Mouse (Mus musculus): ENCODE measurements around the gene Cybrd1. TPM values are rescaled to one million over a fixed set of nuclear protein-coding genes. Genes with fewer than 3 reads are reported as not detected.

Cybrd1 gene
- polyA plus RNA-seq, 2 experiments = 0.38 to 0.90 TPM

- Histone ChIP-seq H3K27ac (no peak overlapping the region), H3K27me3 (ENCODE audit: control insufficient read depth, insufficient read depth, low read length) (no peaks in the 10 kb centered on the region), H3K9ac (replicated peaks) (no peak overlapping the region), H3K36me3 (replicated peaks; ENCODE audit: control insufficient read depth, insufficient read depth, low read depth) (no peaks in the 10 kb centered on the region), H3K4me1 (replicated peaks; ENCODE audit: control insufficient read depth in 2 of 2, insufficient read depth in 2 of 2, low read length in 1 of 2) (peaks cover 0 to 17% of the 10 kb centered on the region in 2 experiments; a peak in 3 of 4 replicates), H3K9me3 (ENCODE audit: control insufficient read depth, low read length) (no peaks in the 10 kb centered on the region), H3K4me3 (ENCODE audit: insufficient read depth in 1 of 2, low read depth in 2 of 2, low read length in 2 of 2) (no peak overlapping the region), H3K4me2 (ENCODE audit: low read depth) (no peak overlapping the region; the same call in 1 of the 2 replicates)
- TF ChIP-seq CTCF (IDR thresholded peaks at IDR 0.05; ENCODE audit: low read depth) (no peak), EP300 (IDR thresholded peaks at IDR 0.05; ENCODE audit: low read depth) (no peak)
- WGBS (ENCODE audit: insufficient replicate concordance) = 22% methylated on average over 9 of the region's 9 CpGs
- ATAC-seq (ENCODE audit: insufficient read depth) (no peak), DNase-seq (ENCODE audit: low read depth in 3 of 3, low spot score in 3 of 3) (no peak)
These were observed 58.9 kb downstream of the Cybrd1 start for GRCm38 (mm10) chr2:71176329-71177249.

- no peak for DNase-seq (ENCODE audit: low read depth in 3 of 3, low spot score in 3 of 3)
These were observed 59.5 kb downstream of the Cybrd1 start for GRCm38 (mm10) chr2:71177250-71177615.

GRCm38 (mm10) chr2:71177760-71178159 is 60.0 kb downstream of the Cybrd1 start:
- Histone ChIP-seq H3K4me3 (ENCODE audit: insufficient read depth in 1 of 2, low read depth in 2 of 2, low read length in 2 of 2) (no peak overlapping the region), H3K4me1 (replicated peaks; ENCODE audit: control insufficient read depth in 2 of 2, insufficient read depth in 2 of 2, low read length in 1 of 2) (peaks cover 0 to 17% of the 10 kb centered on the region in 2 experiments; a peak in 3 of 4 replicates), H3K36me3 (replicated peaks; ENCODE audit: control insufficient read depth, insufficient read depth, low read depth) (no peaks in the 10 kb centered on the region), H3K9me3 (ENCODE audit: control insufficient read depth, low read length) (no peaks in the 10 kb centered on the region), H3K27ac (no peak overlapping the region), H3K27me3 (ENCODE audit: control insufficient read depth, insufficient read depth, low read length) (no peaks in the 10 kb centered on the region), H3K4me2 (ENCODE audit: low read depth) (no peak overlapping the region), H3K9ac (replicated peaks) (no peak overlapping the region)
- TF ChIP-seq EP300 (IDR thresholded peaks at IDR 0.05; ENCODE audit: low read depth) (no peak), CTCF (IDR thresholded peaks at IDR 0.05; ENCODE audit: low read depth) (peak; percentile 42; the same call in 1 of the 2 replicates)
- DNase-seq (ENCODE audit: low read depth in 3 of 3, low spot score in 3 of 3) (no peak), ATAC-seq (ENCODE audit: insufficient read depth) (no peak)
- 84% methylated on average over 1 of the region's 1 CpGs for WGBS (ENCODE audit: insufficient replicate concordance)

More at GRCm38 (mm10) chr2:71177250-71177615, 59.5 kb downstream of the Cybrd1 start:
- TF ChIP-seq EP300 (IDR thresholded peaks at IDR 0.05; ENCODE audit: low read depth) (no peak), CTCF (IDR thresholded peaks at IDR 0.05; ENCODE audit: low read depth) (no peak)
- H3K36me3 ChIP-seq (replicated peaks; ENCODE audit: control insufficient read depth, insufficient read depth, low read depth) = no peaks in the 10 kb centered on the region
- H3K9me3 ChIP-seq (ENCODE audit: control insufficient read depth, low read length) = no peaks in the 10 kb centered on the region
- no peak for ATAC-seq (ENCODE audit: insufficient read depth)
- H3K4me2 ChIP-seq (ENCODE audit: low read depth) = no peak overlapping the region; the same call in 1 of the 2 replicates
- H3K4me1 ChIP-seq (replicated peaks; ENCODE audit: control insufficient read depth in 2 of 2, insufficient read depth in 2 of 2, low read length in 1 of 2) = peaks cover 0 to 17% of the 10 kb centered on the region in 2 experiments; a peak in 3 of 4 replicates
- WGBS (ENCODE audit: insufficient replicate concordance) = 22% methylated on average over 1 of the region's 1 CpGs
- no peak overlapping the region for H3K27ac ChIP-seq
- no peak overlapping the region for H3K9ac ChIP-seq (replicated peaks)
- H3K4me3 ChIP-seq (ENCODE audit: insufficient read depth in 1 of 2, low read depth in 2 of 2, low read length in 2 of 2) = no peak overlapping the region
- no peaks in the 10 kb centered on the region for H3K27me3 ChIP-seq (ENCODE audit: control insufficient read depth, insufficient read depth, low read length)

GRCm38 (mm10) chr2:71179716-71180115 is 62.0 kb downstream of the Cybrd1 start:
- no peak overlapping the region for H3K27ac ChIP-seq
- TF ChIP-seq EP300 (IDR thresholded peaks at IDR 0.05; ENCODE audit: low read depth) (no peak), CTCF (IDR thresholded peaks at IDR 0.05; ENCODE audit: low read depth) (no peak)
- no peaks in the 10 kb centered on the region for H3K27me3 ChIP-seq (ENCODE audit: control insufficient read depth, insufficient read depth, low read length)
- DNase-seq (ENCODE audit: low read depth in 3 of 3, low spot score in 3 of 3) (no peak), ATAC-seq (ENCODE audit: insufficient read depth) (no peak)
- no peak overlapping the region for H3K4me3 ChIP-seq (ENCODE audit: insufficient read depth in 1 of 2, low read depth in 2 of 2, low read length in 2 of 2)
- H3K36me3 ChIP-seq (replicated peaks; ENCODE audit: control insufficient read depth, insufficient read depth, low read depth) = no peaks in the 10 kb centered on the region
- 69% methylated on average over 10 of the region's 10 CpGs for WGBS (ENCODE audit: insufficient replicate concordance)
- peaks cover 0 to 6% of the 10 kb centered on the region in 2 experiments; a peak in 3 of 4 replicates for H3K4me1 ChIP-seq (replicated peaks; ENCODE audit: control insufficient read depth in 2 of 2, insufficient read depth in 2 of 2, low read length in 1 of 2)
- no peak overlapping the region for H3K9ac ChIP-seq (replicated peaks)
- H3K4me2 ChIP-seq (ENCODE audit: low read depth) = no peak overlapping the region
- no peaks in the 10 kb centered on the region for H3K9me3 ChIP-seq (ENCODE audit: control insufficient read depth, low read length)

- no peak overlapping the region for H3K4me2 ChIP-seq (ENCODE audit: low read depth)
- DNase-seq (ENCODE audit: low read depth in 3 of 3, low spot score in 3 of 3) = no peak
- 55% methylated on average over 8 of the region's 8 CpGs for WGBS (ENCODE audit: insufficient replicate concordance)
- no peak for TF ChIP-seq EP300 (IDR thresholded peaks at IDR 0.05; ENCODE audit: low read depth)
- no peak for TF ChIP-seq CTCF (IDR thresholded peaks at IDR 0.05; ENCODE audit: low read depth)
- no peaks in the 10 kb centered on the region for H3K9me3 ChIP-seq (ENCODE audit: control insufficient read depth, low read length)
- H3K9ac ChIP-seq (replicated peaks) = no peak overlapping the region
- ATAC-seq (ENCODE audit: insufficient read depth) = no peak
- no peak overlapping the region for H3K4me3 ChIP-seq (ENCODE audit: insufficient read depth in 1 of 2, low read depth in 2 of 2, low read length in 2 of 2)
- H3K4me1 ChIP-seq (replicated peaks; ENCODE audit: control insufficient read depth in 2 of 2, insufficient read depth in 2 of 2, low read length in 1 of 2) = peaks cover 0 to 6% of the 10 kb centered on the region in 2 experiments; a peak in 3 of 4 replicates
- H3K27me3 ChIP-seq (ENCODE audit: control insufficient read depth, insufficient read depth, low read length) = no peaks in the 10 kb centered on the region
- H3K36me3 ChIP-seq (replicated peaks; ENCODE audit: control insufficient read depth, insufficient read depth, low read depth) = no peaks in the 10 kb centered on the region
- no peak overlapping the region for H3K27ac ChIP-seq
These were observed 63.0 kb downstream of the Cybrd1 start for GRCm38 (mm10) chr2:71180566-71181217.

Measured in liver, embryonic 14.5 days (tissue).